Mouse (Mus musculus) heart, embryonic 10.5 days (tissue): ENCODE results near the gene Gm28729. TPM values are rescaled to one million over a fixed set of nuclear protein-coding genes. Genes with fewer than 3 reads are reported as not detected.
"Not testable (repeated sequence)": the region's sequence is repeated elsewhere in the genome, so short reads cannot be mapped to it uniquely, and the experiment has no call there.

Experiments
- DNase-seq: peaks from one replicate; pipeline ENCODE4 v3.0.0-alpha.2; 2017; ENCODE audit warnings: low spot score
- H3K27ac ChIP-seq: fragments of 300-500 bp; sonication (generic); 2 replicates; pipeline ENCODE4 v1.5.1; 2016; ENCODE audit warnings: mild to moderate bottlenecking
- H3K27me3 ChIP-seq: fragments of 300-500 bp; sonication (generic); 2 replicates; pipeline ENCODE4 v1.6.1; 2016; ENCODE audit warnings: mild to moderate bottlenecking; ENCODE audit not compliant: poor library complexity, insufficient read depth, severe bottlenecking
- H3K36me3 ChIP-seq: fragments of 300-500 bp; sonication (generic); 2 replicates; pipeline ENCODE4 v1.6.1; 2016; ENCODE audit warnings: mild to moderate bottlenecking, moderate library complexity
- H3K4me1 ChIP-seq: fragments of 300-500 bp; sonication (generic); 2 replicates; pipeline ENCODE4 v1.6.1; 2016; ENCODE audit warnings: mild to moderate bottlenecking
- H3K4me3 ChIP-seq: fragments of 300-500 bp; sonication (generic); 2 replicates; pipeline ENCODE4 v1.5.1; 2016; ENCODE audit warnings: mild to moderate bottlenecking, moderate library complexity
- H3K9me3 ChIP-seq: fragments of 300-500 bp; sonication (generic); 2 replicates; pipeline ENCODE4 v1.6.1; 2016; ENCODE audit warnings: mild to moderate bottlenecking, moderate library complexity
- WGBS: fragments of 180-500 bp; shearing (Covaris S2); methylation state at CpG from one replicate; pipeline ENCODE4 v1.1.7; 2016; 5-methylcytosine and 5-hydroxymethylcytosine counted together
- polyA plus RNA-seq: library from polyadenylated mRNA; unstranded; fragments of >200 nt; fragmentation: Nextera tagmentation; extraction: Ambion mirVana; gene quantifications from 2 replicates; pipeline ENCODE4 v1.2.1, GENCODE M21; 2016

Gm28729 gene
- polyA plus RNA-seq, 1 experiment from 2014 or later: not detected

GRCm38 (mm10) chr9:96536895-96537614 is 12.0 kb upstream of the Gm28729 start:
- DNase-seq: peak; percentile 81
- H3K4me3 ChIP-seq: peak overlapping the region; percentile 59
- peaks cover 13% of the 10 kb centered on the region for H3K4me1 ChIP-seq
- peak overlapping the region; percentile 87 for H3K27ac ChIP-seq
- H3K9me3 ChIP-seq: no peaks in the 10 kb centered on the region
- H3K36me3 ChIP-seq: peaks cover 9% of the 10 kb centered on the region; the same call in 1 of the 2 replicates
- WGBS: 28% methylated on average over 37 of the region's 37 CpGs
- no peaks in the 10 kb centered on the region for H3K27me3 ChIP-seq

- 89% methylated on average over 4 of the region's 4 CpGs for WGBS
Measured at GRCm38 (mm10) chr9:96536093-96536492, 11.0 kb upstream of the Gm28729 start.

GRCm38 (mm10) chr9:96535431-96535830 is 10.4 kb upstream of the Gm28729 start:
- peak; percentile 71 for DNase-seq
- H3K27ac ChIP-seq: no peak overlapping the region
- 80% methylated on average over 6 of the region's 6 CpGs for WGBS

More at GRCm38 (mm10) chr9:96536093-96536492, 11.0 kb upstream of the Gm28729 start:
- H3K4me3 ChIP-seq, H3K27me3 ChIP-seq, DNase-seq, H3K36me3 ChIP-seq, H3K9me3 ChIP-seq, H3K27ac ChIP-seq: not testable (repeated sequence)
- peaks cover 13% of the 10 kb centered on the region for H3K4me1 ChIP-seq

GRCm38 (mm10) chr9:96534256-96534655 is 9.2 kb upstream of the Gm28729 start:
- Histone ChIP-seq H3K9me3 (no peaks in the 10 kb centered on the region), H3K27ac (no peak overlapping the region), H3K27me3 (no peaks in the 10 kb centered on the region), H3K36me3 (no peaks in the 10 kb centered on the region), H3K4me3 (no peak overlapping the region), H3K4me1 (peaks cover 13% of the 10 kb centered on the region)
- 74% methylated on average over 4 of the region's 4 CpGs for WGBS
- DNase-seq: peak; percentile 68

More at GRCm38 (mm10) chr9:96535431-96535830, 10.4 kb upstream of the Gm28729 start:
- H3K4me3 ChIP-seq: no peak overlapping the region
- no peaks in the 10 kb centered on the region for H3K36me3 ChIP-seq
- H3K4me1 ChIP-seq: peaks cover 13% of the 10 kb centered on the region
- no peaks in the 10 kb centered on the region for H3K27me3 ChIP-seq
- no peaks in the 10 kb centered on the region for H3K9me3 ChIP-seq

GRCm38 (mm10) chr9:96533476-96533875 is 8.4 kb upstream of the Gm28729 start:
- Histone ChIP-seq H3K4me3 (no peak overlapping the region), H3K27ac (no peak overlapping the region), H3K36me3 (no peaks in the 10 kb centered on the region), H3K27me3 (no peaks in the 10 kb centered on the region), H3K4me1 (peaks cover 13% of the 10 kb centered on the region), H3K9me3 (no peaks in the 10 kb centered on the region)
- 80% methylated on average over 6 of the region's 6 CpGs for WGBS
- peak; percentile 33 for DNase-seq

- Histone ChIP-seq H3K4me1 (peaks cover 12% of the 10 kb centered on the region), H3K27ac (no peak overlapping the region)
- WGBS: 70% methylated on average over 4 of the region's 4 CpGs
Measured at GRCm38 (mm10) chr9:96532531-96532930, 7.5 kb upstream of the Gm28729 start.

GRCm38 (mm10) chr9:96530674-96531081 is 5.6 kb upstream of the Gm28729 start:
- H3K4me1 ChIP-seq: no peaks in the 10 kb centered on the region
- no peaks in the 10 kb centered on the region; the same call in 1 of the 2 replicates for H3K27me3 ChIP-seq
- no peaks in the 10 kb centered on the region for H3K36me3 ChIP-seq
- WGBS: 75% methylated on average over 11 of the region's 11 CpGs
- no peak overlapping the region for H3K27ac ChIP-seq
- no peak overlapping the region for H3K4me3 ChIP-seq
- peak; percentile 43 for DNase-seq
- no peaks in the 10 kb centered on the region for H3K9me3 ChIP-seq

More at GRCm38 (mm10) chr9:96532531-96532930, 7.5 kb upstream of the Gm28729 start:
- Histone ChIP-seq H3K36me3 (no peaks in the 10 kb centered on the region), H3K4me3 (no peak overlapping the region), H3K9me3 (no peaks in the 10 kb centered on the region), H3K27me3 (no peaks in the 10 kb centered on the region)
- no peak for DNase-seq

- Histone ChIP-seq H3K27me3 (peaks cover 4% of the 10 kb centered on the region; the same call in 1 of the 2 replicates), H3K36me3 (no peaks in the 10 kb centered on the region), H3K4me3 (no peak overlapping the region), H3K9me3 (no peaks in the 10 kb centered on the region), H3K4me1 (peaks cover 4% of the 10 kb centered on the region; the same call in 1 of the 2 replicates), H3K27ac (no peak overlapping the region)
- WGBS: 74% methylated on average over 10 of the region's 10 CpGs
- DNase-seq: peak; percentile 64
Measured at GRCm38 (mm10) chr9:96529961-96530673, 5.1 kb upstream of the Gm28729 start.

- H3K9me3 ChIP-seq: no peaks in the 10 kb centered on the region
- DNase-seq: no peak
- WGBS: 66% methylated on average over 4 of the region's 4 CpGs
- peaks cover 4% of the 10 kb centered on the region for H3K27me3 ChIP-seq
- no peaks in the 10 kb centered on the region for H3K36me3 ChIP-seq
- H3K4me1 ChIP-seq: peaks cover 8% of the 10 kb centered on the region; the same call in 1 of the 2 replicates
- H3K27ac ChIP-seq: no peak overlapping the region
- H3K4me3 ChIP-seq: no peak overlapping the region
Measured at GRCm38 (mm10) chr9:96526011-96526410, 947 bp upstream of the Gm28729 start.

GRCm38 (mm10) chr9:96523148-96523547 is 1.9 kb downstream of the Gm28729 start:
- H3K27ac ChIP-seq: no peak overlapping the region
- H3K36me3 ChIP-seq: no peaks in the 10 kb centered on the region
- H3K9me3 ChIP-seq: no peaks in the 10 kb centered on the region
- peaks cover 8% of the 10 kb centered on the region; the same call in 1 of the 2 replicates for H3K4me1 ChIP-seq
- peaks cover 4% of the 10 kb centered on the region for H3K27me3 ChIP-seq
- H3K4me3 ChIP-seq: no peak overlapping the region
- DNase-seq: no peak
- WGBS: 79% methylated on average over 5 of the region's 5 CpGs

GRCm38 (mm10) chr9:96521574-96521973 is 3.5 kb downstream of the Gm28729 start:
- H3K4me1 ChIP-seq: peaks cover 12% of the 10 kb centered on the region; the same call in 1 of the 2 replicates
- H3K9me3 ChIP-seq, DNase-seq, H3K36me3 ChIP-seq, H3K4me3 ChIP-seq, H3K27ac ChIP-seq, H3K27me3 ChIP-seq: not testable (repeated sequence)
- 80% methylated on average over 2 of the region's 2 CpGs for WGBS

GRCm38 (mm10) chr9:96517429-96517828 is 7.6 kb downstream of the Gm28729 start:
- DNase-seq: no peak
- Histone ChIP-seq H3K27me3 (no peaks in the 10 kb centered on the region), H3K36me3 (no peaks in the 10 kb centered on the region), H3K9me3 (no peaks in the 10 kb centered on the region), H3K4me3 (no peak overlapping the region), H3K27ac (no peak overlapping the region), H3K4me1 (peaks cover 8% of the 10 kb centered on the region; the same call in 1 of the 2 replicates)
- WGBS: 31% methylated on average over 4 of the region's 4 CpGs

- Histone ChIP-seq H3K4me1 (peaks cover 8% of the 10 kb centered on the region; the same call in 1 of the 2 replicates), H3K36me3 (no peaks in the 10 kb centered on the region), H3K27me3 (no peaks in the 10 kb centered on the region), H3K27ac (no peak overlapping the region), H3K4me3 (no peak overlapping the region), H3K9me3 (no peaks in the 10 kb centered on the region)
- WGBS: 46% methylated on average over 3 of the region's 3 CpGs
- no peak for DNase-seq
Measured at GRCm38 (mm10) chr9:96516806-96517205, 8.3 kb downstream of the Gm28729 start.
